In the genomic region with DNA sequence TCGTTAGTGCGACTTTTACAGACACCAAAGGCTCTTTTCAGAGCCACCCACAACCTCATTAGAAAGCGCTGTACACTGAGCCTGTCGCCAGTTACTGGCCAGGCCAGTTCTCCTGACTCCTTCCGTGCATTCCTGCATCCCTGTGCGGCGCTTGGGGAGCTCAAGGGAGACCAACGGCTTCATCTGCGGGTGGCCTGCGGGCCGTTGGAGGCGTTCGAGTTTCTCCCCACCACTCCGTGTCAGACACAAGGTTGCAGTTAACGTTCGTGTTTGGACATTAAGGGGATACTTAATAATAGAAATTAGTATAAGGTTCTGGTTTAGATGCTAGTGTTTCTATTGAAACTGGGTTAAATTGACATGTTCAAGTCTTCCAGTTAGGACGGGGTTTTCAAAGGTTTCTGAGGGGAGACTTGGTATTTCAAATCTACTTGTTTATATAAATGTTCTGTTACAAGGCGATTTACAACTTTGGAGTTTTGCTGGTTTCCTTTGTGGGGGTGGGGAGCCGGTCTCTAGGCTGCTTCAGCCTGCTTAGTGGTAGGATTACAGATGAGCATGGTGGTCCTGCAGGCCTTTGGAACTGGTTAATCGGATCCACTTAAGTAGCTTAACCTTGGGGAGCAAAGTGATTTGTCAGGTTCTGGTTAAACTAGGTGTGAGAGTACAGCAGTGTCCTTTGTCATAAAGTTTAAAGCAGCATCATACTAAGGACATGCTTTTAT, we compare ENCODE assay signal across 2 mouse cellular contexts.
TF ChIP-seq lines count a peak whose summit lies in the region.

No protein-coding gene starts in this region.

TF ChIP-seq in ES-E14, 5 proteins besides CTCF, POLR2A, EP300 and RAD21:
- TF ChIP-seq CHD2 (IDR thresholded peaks at IDR 0.05; ENCODE audit: low read depth, low read length) (no peak), MAFK (IDR thresholded peaks at IDR 0.05; ENCODE audit: insufficient read depth, low read depth, low read length) (no peak), HCFC1 (IDR thresholded peaks at IDR 0.05; ENCODE audit: borderline replicate concordance, insufficient read depth, low read length) (no peak), ZNF384 (IDR thresholded peaks at IDR 0.05; ENCODE audit: low read depth, low read length) (no peak), ZC3H11A (IDR thresholded peaks at IDR 0.05; ENCODE audit: borderline replicate concordance, low read depth, low read length) (no peak)

TF ChIP-seq in myocyte, 11 proteins besides CTCF, POLR2A, EP300 and RAD21 (continued from another document):
- no peak for TF ChIP-seq MYOG (IDR thresholded peaks at IDR 0.05; ENCODE audit: control insufficient read depth in 1 of 3, insufficient read depth in 1 of 3, insufficient read length in 2 of 3, low read depth in 2 of 3)
